Mouse (Mus musculus): Measurements from ENCODE around the gene Mydgf.

The Mydgf gene

GRCm38 (mm10) chr17:56147420-56147819 is 36.3 kb downstream of the Mydgf start:
- no peak for DNase-seq (ENCODE audit: extremely low read depth, insufficient read length, low spot score)

GRCm38 (mm10) chr17:56146131-56146530 is 37.6 kb downstream of the Mydgf start:
- no peak for DNase-seq (ENCODE audit: extremely low read depth, insufficient read length, low spot score)

- DNase-seq (ENCODE audit: extremely low read depth, insufficient read length, low spot score) = no peak
Observed at GRCm38 (mm10) chr17:56144546-56144945, 39.2 kb downstream of the Mydgf start.

DNA sequence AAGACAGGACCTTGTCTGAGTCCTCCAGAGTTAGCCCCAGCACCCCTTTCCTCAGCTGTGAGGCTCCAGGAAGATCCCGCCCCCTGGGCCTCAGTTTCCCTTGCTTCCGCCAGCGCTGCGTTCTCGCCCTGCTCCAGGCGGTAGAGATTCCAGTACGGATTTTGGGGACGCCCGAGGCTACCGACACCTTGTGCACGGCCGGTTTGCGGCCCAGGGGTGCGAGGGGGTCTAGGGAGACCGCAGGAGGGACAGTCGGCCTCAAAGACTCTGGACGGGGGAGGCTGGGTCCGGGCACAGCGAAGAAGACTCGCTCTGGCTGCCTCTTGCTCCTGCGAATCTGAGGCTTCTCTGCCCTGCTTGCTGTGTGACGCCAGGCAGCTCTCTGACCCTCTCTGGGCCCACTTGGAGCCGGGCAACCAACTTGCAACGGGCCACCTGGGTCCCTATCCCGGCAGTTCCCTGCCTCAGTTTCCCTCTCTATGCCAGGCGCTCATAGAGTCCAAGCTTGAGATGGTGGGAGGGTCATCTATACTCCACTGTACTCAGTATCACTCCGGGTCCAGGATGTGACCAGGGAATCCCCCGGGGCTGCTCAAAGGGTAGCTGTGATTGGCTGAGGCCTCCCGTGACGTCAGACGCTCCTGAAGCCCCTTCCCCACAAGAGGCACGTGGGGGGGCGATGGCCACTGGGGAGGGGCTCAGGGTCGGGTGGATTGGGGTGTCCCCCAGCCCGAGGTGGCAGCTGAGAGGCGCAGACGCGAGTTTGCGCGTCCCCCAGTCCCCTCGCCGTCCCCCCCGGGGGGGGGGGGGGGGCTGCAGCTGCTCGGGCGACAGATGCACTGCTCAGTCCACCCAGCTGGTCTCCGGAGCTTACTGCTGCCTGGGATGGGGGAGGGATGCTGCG is 41.8 kb downstream of the Mydgf start:
- DNase-seq (ENCODE audit: extremely low read depth, insufficient read length, low spot score) = no peak

DNA sequence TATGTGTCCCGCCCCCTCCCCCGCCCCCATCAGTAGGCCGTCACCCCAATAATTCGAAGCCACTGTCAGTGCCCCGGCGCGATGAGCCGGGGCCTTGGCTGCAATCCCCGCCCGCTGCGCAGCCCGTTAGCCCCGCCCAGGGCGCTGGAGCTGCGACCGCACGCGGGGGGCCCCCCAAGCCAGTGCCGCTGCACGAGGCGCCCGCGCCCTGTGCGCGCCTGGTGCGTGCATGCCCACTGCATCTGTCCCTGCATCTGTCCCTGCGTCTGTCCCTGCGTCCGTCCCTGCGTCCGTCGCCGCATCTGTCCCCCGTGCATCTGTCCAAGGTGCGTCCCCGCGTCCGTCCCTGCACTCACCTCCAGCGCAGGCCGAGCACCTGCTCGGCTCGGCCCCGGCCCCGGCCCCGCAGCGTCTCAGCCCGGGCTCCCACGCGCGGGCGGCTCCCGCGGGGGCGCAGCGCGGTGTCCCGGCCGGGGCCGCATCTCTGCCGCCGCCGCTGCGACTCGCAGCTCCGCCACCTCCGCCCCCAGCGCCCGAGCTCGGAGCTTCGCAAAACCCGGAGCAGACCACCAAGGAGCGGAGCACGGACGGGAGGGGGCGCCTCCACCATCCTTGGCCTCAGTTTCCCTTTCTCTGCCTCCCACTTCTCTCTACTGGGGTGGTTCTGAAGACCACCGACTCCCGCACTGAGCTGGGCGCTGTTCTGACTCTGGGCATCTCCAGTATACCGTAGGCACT is 43.7 kb downstream of the Mydgf start, which contains the start of gene Sema6b:
TSS of gene Sema6b (minus strand) at position 486 of the 738 bp plus-strand sequence.
- no peak for DNase-seq (ENCODE audit: extremely low read depth, insufficient read length, low spot score)

DNA sequence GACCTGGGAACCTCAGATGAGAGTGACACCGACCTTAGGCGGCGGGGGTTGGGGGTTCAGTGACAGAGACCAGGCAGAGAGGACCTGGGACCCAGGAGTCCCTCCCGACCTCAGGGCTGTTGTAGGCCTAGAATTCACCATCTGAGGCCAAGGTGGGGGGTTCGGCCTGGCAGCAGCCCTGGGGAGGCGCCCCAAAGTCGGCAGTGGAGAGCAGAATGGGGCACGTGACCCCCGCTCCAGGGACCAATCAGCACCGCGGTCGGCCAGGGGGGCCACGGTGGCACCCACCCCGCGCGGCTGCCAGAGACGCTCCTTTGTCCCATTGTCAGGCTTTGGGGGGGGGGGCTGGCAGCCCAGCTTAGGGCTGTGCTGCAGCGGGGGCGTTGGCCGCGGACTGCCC is 44.4 kb downstream of the Mydgf start:
- DNase-seq (ENCODE audit: extremely low read depth, insufficient read length, low spot score) = no peak

GRCm38 (mm10) chr17:56137839-56138613 is 45.7 kb downstream of the Mydgf start:
- no peak for DNase-seq (ENCODE audit: extremely low read depth, insufficient read length, low spot score)

DNA sequence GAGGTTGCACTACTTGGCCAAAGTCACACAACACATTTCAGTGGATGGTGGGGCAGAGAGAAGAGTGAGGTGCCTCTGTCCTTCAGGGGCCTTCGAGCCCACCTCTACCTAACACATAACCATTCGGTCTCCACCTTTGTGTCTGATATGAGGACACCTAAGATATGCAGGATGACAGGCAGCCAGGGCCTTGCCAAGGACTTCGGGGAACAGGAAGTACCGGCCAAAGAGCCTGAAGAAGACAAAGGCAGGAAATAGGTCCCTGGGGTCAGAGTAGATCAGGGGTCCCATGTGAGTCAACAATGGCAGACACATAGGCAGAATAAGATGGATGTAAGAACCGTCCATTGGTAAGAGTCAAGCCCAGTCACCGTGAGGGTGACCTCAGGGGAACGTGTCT is 47.2 kb downstream of the Mydgf start:
- DNase-seq (ENCODE audit: extremely low read depth, insufficient read length, low spot score) = no peak

DNA sequence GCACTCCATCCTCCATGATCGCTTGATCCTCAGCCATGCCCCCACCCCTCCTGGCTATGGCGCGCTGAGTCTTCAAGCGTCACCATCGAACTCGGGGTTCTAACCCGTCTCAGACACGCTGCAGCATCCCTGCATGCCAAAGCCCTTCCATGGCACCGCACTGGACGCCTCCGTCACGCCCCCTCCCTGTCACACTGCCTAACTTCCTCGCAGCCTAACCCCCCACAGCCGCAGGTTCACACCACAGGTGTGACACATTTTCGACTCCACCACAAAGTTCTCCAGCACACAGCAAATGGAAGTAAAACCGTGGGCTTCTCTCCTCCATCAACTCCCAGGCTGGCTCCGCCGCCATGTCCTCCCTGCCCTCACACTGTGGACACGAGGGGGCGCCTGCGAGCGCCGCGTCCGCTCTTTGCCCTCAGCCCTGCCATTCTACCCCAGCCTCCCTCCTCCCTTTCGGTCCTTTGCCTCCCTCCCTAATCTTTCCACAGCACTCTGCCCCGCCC is 49.2 kb downstream of the Mydgf start:
- DNase-seq (ENCODE audit: extremely low read depth, insufficient read length, low spot score) = peak; percentile 78

- peak; percentile 83 for DNase-seq (ENCODE audit: extremely low read depth, insufficient read length, low spot score)
Observed at GRCm38 (mm10) chr17:56133457-56134363, 50.0 kb downstream of the Mydgf start.

DNA sequence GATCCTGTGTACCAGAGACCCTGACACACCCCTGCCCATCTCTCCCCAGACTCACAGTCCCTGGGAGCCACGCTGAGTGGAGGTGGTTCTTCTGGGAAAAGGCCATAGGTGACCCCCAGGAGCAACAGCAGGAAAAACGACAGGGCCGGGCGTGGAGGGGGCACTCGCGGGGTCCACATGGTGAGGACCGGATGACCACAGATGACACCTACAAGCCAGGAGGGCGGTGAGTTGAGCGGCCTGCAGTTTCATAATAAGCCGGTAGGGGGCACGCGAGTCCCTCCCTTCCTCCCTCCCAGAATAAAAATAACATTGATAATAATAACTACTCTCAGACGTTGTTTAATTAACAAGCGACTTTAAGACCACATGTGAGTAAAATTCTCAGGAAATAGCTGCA is 51.1 kb downstream of the Mydgf start:
- peak; percentile 57 for DNase-seq (ENCODE audit: extremely low read depth, insufficient read length, low spot score)

DNA sequence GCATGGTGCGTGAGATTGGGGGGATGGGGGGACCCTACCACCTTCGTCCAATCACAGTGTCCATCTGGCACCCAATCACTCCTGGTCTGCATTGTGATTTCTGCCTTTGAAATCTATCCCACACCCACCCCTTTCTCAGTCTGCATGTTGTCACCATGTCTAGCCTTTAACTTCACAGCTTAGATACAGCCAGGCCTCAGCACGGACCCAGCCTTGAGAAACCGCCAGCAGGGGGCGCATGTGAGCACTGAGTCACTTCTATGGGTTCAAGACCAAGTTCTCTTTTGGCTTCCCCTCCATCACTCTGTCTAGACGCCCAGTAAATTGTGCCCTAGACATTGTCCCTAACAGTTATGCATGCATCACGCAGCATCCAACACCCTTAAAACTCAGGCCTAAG is 51.9 kb downstream of the Mydgf start:
- DNase-seq (ENCODE audit: extremely low read depth, insufficient read length, low spot score) = peak; percentile 54

DNA sequence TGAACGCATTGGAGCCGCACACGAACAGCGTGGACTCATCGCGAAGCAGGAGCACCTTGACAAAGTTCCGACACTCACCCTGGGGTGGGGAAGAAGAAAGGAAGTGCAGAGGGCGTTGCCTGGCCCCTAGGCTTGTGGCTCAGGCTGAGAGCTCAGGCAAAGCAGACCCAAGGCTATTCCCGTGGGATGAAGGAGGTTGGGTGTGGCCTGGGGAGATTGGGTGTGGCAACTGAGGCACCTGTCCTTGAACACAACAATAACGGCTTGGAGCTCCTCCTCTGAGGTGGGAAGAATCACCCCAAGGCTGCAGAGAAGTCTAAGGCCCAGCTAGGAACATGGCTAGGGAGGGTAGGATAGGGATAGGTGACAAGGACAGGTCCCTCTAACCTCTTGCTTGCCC is 52.6 kb downstream of the Mydgf start:
- no peak for DNase-seq (ENCODE audit: extremely low read depth, insufficient read length, low spot score)

- no peak for DNase-seq (ENCODE audit: extremely low read depth, insufficient read length, low spot score)
Observed at GRCm38 (mm10) chr17:56128246-56128645, 55.5 kb downstream of the Mydgf start.

DNA sequence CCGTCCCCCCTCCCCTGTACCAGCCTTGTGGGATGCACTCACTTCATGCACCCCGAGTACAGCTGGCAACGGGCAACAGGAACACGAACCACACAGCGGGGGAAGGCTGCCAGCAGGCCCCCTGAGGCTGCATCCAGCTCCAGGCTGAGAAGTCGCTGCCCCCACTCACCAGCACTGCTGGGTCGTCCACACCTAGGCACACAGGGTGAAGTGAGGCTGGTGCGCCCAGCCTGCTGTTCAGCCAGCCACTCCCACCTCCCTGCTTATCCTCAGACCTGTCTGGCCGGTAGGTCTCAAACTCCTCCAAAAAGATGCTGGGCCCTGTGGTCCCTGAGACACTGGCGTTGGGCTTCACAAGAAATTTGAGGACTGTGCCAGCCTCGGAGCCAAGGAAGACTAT is 57.5 kb downstream of the Mydgf start:
- DNase-seq (ENCODE audit: extremely low read depth, insufficient read length, low spot score) = no peak
